ENCODE assay signal across 18 mouse cellular contexts in the genomic region with DNA sequence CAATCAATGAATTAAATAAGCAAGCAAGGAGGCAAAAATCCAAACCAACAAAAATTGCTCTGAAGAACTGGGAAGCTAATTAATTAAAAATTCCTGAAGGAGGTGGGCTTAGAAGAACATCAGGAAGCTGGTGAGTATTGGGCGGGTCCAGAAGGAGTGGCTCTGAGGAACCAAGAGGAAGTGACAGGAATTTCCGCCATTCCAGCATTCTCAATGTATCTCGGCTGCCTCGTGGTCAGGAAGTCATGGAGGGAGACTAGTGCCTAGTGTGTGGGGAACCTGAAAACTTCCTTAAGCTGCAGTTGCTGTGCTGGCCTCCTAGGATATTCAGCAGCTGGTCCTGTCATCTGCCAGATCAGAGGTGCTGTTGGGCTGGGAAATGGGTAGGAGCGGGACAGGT. TPM values are rescaled to one million over a fixed set of nuclear protein-coding genes. Genes with fewer than 3 reads are reported as not detected.
A peak's percentile ranks its signal among the peaks of the same experiment; 100 is the strongest.
DNase-seq lines count a peak whose midpoint lies in the region; TF ChIP-seq lines count a peak whose summit lies in the region.
"Not testable (repeated sequence)": the region's sequence is repeated elsewhere in the genome, so short reads cannot be mapped to it uniquely, and the experiment has no call there.
"Had no signal": no experiment of that assay in that cellular context is flagged by ENCODE, and none has a peak within 500 bp of the region (broad histone marks: within the 10 kb centered on the region; RNA-seq: fewer than 3 reads in every experiment).

A gene (plus strand): TSS at position 220 of the 400 bp plus-strand sequence.

- H3K4me1 ChIP-seq in E14TG2a.4 (replicated peaks; ENCODE audit: low read depth, low read length), result peaks cover 11% of the 10 kb centered on the region
- not testable (repeated sequence) for H3K4me1 ChIP-seq in ES-Bruce4 (ENCODE audit: control insufficient read depth, insufficient read depth, low read length); ES-E14 (ENCODE audit: control insufficient read depth in 2 of 2, insufficient read depth in 2 of 2, low read length in 2 of 2, poor library complexity in 1 of 2); bone marrow, adult 2 months (ENCODE audit: control insufficient read depth, insufficient read depth, low read length)

- not testable (repeated sequence) for TF ChIP-seq POLR2A in ES-Bruce4 (IDR thresholded peaks at IDR 0.05; ENCODE audit: insufficient read depth, low read length); bone marrow, adult 2 months (IDR thresholded peaks at IDR 0.05; ENCODE audit: borderline replicate concordance, control insufficient read depth, low read depth, low read length)

- TF ChIP-seq EP300 in ES-Bruce4 (IDR thresholded peaks at IDR 0.05; ENCODE audit: insufficient read depth, low read depth, low read length), result not testable (repeated sequence)

- TF ChIP-seq CTCF in E14TG2a.4 (conservative IDR thresholded peaks at IDR 0.05; ENCODE audit: low read length); ES-Bruce4 (IDR thresholded peaks at IDR 0.05; ENCODE audit: low read depth, low read length); bone marrow, adult 2 months (IDR thresholded peaks at IDR 0.05; ENCODE audit: control insufficient read depth, insufficient read depth, low read length): not testable (repeated sequence)

- not testable (repeated sequence) for H3K9me3 ChIP-seq in E14TG2a.4 (ENCODE audit: low read length); ES-Bruce4 (replicated peaks; ENCODE audit: control insufficient read depth, insufficient read depth, low read length, poor library complexity, severe bottlenecking); ES-E14 (ENCODE audit: control insufficient read depth, insufficient read depth, low read depth, low read length)

- H3K9ac ChIP-seq in ES-Bruce4 (ENCODE audit: low read depth, poor library complexity, severe bottlenecking) (peak within 1 kb of the TSS; percentile 66; the same call in 1 of the 2 replicates), ES-E14 (ENCODE audit: insufficient read depth, low read depth, low read length, poor library complexity, severe bottlenecking) (peak within 1 kb of the TSS; percentile 75)

- H3K27me3 ChIP-seq in E14TG2a.4 (ENCODE audit: insufficient read depth, low read length); ES-Bruce4 (ENCODE audit: control insufficient read depth, insufficient read depth, low read length, poor library complexity, severe bottlenecking): not testable (repeated sequence)

- not testable (repeated sequence) for H3K27ac ChIP-seq in ES-Bruce4 (ENCODE audit: insufficient read depth, low read length); bone marrow, adult 2 months (ENCODE audit: control insufficient read depth, insufficient read depth, low read depth, low read length, poor library complexity)
- peak within 1 kb of the TSS; percentile 82 for H3K27ac ChIP-seq in ES-E14 (ENCODE audit: insufficient read depth, low read depth, low read length, poor library complexity, severe bottlenecking)

- H3K4me3 ChIP-seq in E14TG2a.4 (replicated peaks; ENCODE audit: low read length), result peak within 1 kb of the TSS; percentile 77
- H3K4me3 ChIP-seq in ES-Bruce4 (ENCODE audit: low read depth, low read length), result peak within 1 kb of the TSS; percentile 78
- H3K4me3 ChIP-seq in ES-E14 (ENCODE audit: insufficient read depth in 1 of 2, low read depth in 1 of 2, low read length in 2 of 2, poor library complexity in 1 of 2, severe bottlenecking in 1 of 2), result peak within 1 kb of the TSS; percentile 71 to 79
- H3K4me3 ChIP-seq in bone marrow, adult 2 months (replicated peaks; ENCODE audit: control insufficient read depth, low read depth, low read length), result not testable (repeated sequence)

- in situ Hi-C loops in ES-E14 (cut with MboI; ENCODE audit: low sequenced_read_pairs in 2 of 2, unreplicated experiment in 2 of 2), result not testable (repeated sequence)

- H3K36me3 ChIP-seq in E14TG2a.4 (ENCODE audit: insufficient read depth, low read length); ES-Bruce4 (ENCODE audit: control insufficient read depth, insufficient read depth, low read length, poor library complexity, severe bottlenecking); ES-E14 (ENCODE audit: control insufficient read depth, insufficient read depth, low read length, poor library complexity, severe bottlenecking): not testable (repeated sequence)

- not testable (repeated sequence) for DNase-seq in ES-E14 (ENCODE audit: low read depth, low spot score)
- peak; percentile 89 for DNase-seq in heart, adult 11 months
- DNase-seq in layer of hippocampus, adult 11-12 months (ENCODE audit: low spot score), result peak; percentile 4

- WGBS in bone marrow, adult 2 months, result 78% methylated on average over 5 of the region's 5 CpGs

RNA-seq across cellular contexts. Expression of the gene that starts here (rescaled TPM):
- polyA plus RNA-seq in ES-Bruce4 (2011; ENCODE audit: insufficient read depth, insufficient read length, low read depth, missing spikeins), result 50.9 and 62.8 TPM in 2 replicates
- 114 and 122 TPM in 2 replicates for total RNA-seq in ES-E14 (2012; rRNA removed)
- polyA plus RNA-seq in bone marrow, adult 2 months (2011; ENCODE audit: insufficient read depth, insufficient read length, low replicate concordance, missing spikeins), result 12.0 TPM in 1 of 2 replicates, not detected in the other
- total RNA-seq: adrenal gland, adult 18-20 months; adrenal gland, adult 2 months; adrenal gland, adult 8-10 months; adrenal gland, postnatal 10 days; adrenal gland, postnatal 14 days; adrenal gland, postnatal 36 days; CH12.LX; MEL had no signal
- polyA plus RNA-seq: adrenal gland, adult 2 months; C2C12; CD4-positive, CD25-positive, alpha-beta regulatory T cell, adult 4 months; cerebellum, adult 2 months; G1E had no signal
